20 mouse cellular contexts compared by ENCODE assay signal in genomic region chr6:34034096-34034495, GRCm38 (mm10). TPM values are rescaled to one million over a fixed set of nuclear protein-coding genes. Genes with fewer than 3 reads are reported as not detected.
DNase-seq lines count a peak whose midpoint lies in the region; ATAC-seq and TF ChIP-seq lines count a peak whose summit lies in the region.
"Had no signal": no experiment of that assay in that cellular context is flagged by ENCODE, and none has a peak within 500 bp of the region (broad histone marks: within the 10 kb centered on the region; RNA-seq: fewer than 3 reads in every experiment).

No protein-coding gene starts in this region.

- intact Hi-C loops in heart, adult 2 months (cut with DNase I), result no loop called here

- no peak for TF ChIP-seq EP300 in heart, adult 2 months (IDR thresholded peaks at IDR 0.05; ENCODE audit: insufficient read depth, low read depth, low read length)

- no peak overlapping the region; the same call in 1 of the 2 replicates for H3K9ac ChIP-seq in heart, embryonic 11.5 days (ENCODE audit: low read depth, low read length)
- no peak overlapping the region for H3K9ac ChIP-seq in heart, adult 2 months (ENCODE audit: low read depth, low read length)
- no peak overlapping the region for H3K9ac ChIP-seq in lung, embryonic 16.5 days (ENCODE audit: low read length)
- no peak overlapping the region for H3K9ac ChIP-seq in hindbrain, embryonic 12.5 days
- H3K9ac ChIP-seq: embryonic facial prominence, embryonic 13.5 days; liver, embryonic 14.5 days; neural tube, embryonic 13.5 days had no signal

- H3K4me3 ChIP-seq in heart, embryonic 11.5 days (ENCODE audit: low read depth, low read length), result no peak overlapping the region
- no peak overlapping the region for H3K4me3 ChIP-seq in heart, adult 2 months
- no peak overlapping the region for H3K4me3 ChIP-seq in lung, embryonic 16.5 days (ENCODE audit: low read length)
- H3K4me3 ChIP-seq in myocyte, result no peak overlapping the region
- H3K4me3 ChIP-seq in hindbrain, embryonic 12.5 days, result no peak overlapping the region
- H3K4me3 ChIP-seq: embryonic facial prominence, embryonic 13.5 days; forebrain, embryonic 10.5 days; hindbrain, embryonic 10.5 days; limb, embryonic 10.5 days; neural tube, embryonic 13.5 days had no signal

- no peak for TF ChIP-seq CTCF in heart, adult 2 months (IDR thresholded peaks at IDR 0.05)

- H3K4me1 ChIP-seq in heart, embryonic 11.5 days (ENCODE audit: control insufficient read depth, insufficient read depth, low read length), result peaks cover 7% of the 10 kb centered on the region; the same call in 1 of the 2 replicates
- H3K4me1 ChIP-seq in heart, adult 2 months (ENCODE audit: control insufficient read depth, insufficient read depth, low read length), result no peaks in the 10 kb centered on the region
- peaks cover 9% of the 10 kb centered on the region; the same call in 1 of the 2 replicates for H3K4me1 ChIP-seq in lung, embryonic 16.5 days (replicated peaks; ENCODE audit: control insufficient read depth, insufficient read depth, low read length)
- H3K4me1 ChIP-seq in hindbrain, embryonic 12.5 days, result peaks cover 6% of the 10 kb centered on the region

- no peak overlapping the region for H3K27ac ChIP-seq in heart, embryonic 11.5 days (ENCODE audit: low read depth, low read length)
- no peak overlapping the region for H3K27ac ChIP-seq in heart, adult 2 months
- H3K27ac ChIP-seq in lung, embryonic 16.5 days (ENCODE audit: low read length), result peak overlapping the region; percentile 36
- H3K27ac ChIP-seq in hindbrain, embryonic 12.5 days, result no peak overlapping the region
- H3K27ac ChIP-seq: embryonic facial prominence, embryonic 13.5 days; hindbrain, embryonic 10.5 days; liver, embryonic 14.5 days; macrophage; neural tube, embryonic 13.5 days had no signal

- 41% methylated on average over 3 of the region's 3 CpGs for WGBS in heart, embryonic 11.5 days (ENCODE audit: insufficient replicate concordance)
- WGBS in heart, adult 2 months, result 45% methylated on average over 3 of the region's 3 CpGs
- WGBS in lung, embryonic 16.5 days, result 41% methylated on average over 3 of the region's 3 CpGs
- WGBS in hindbrain, embryonic 12.5 days, result 64% methylated on average over 3 of the region's 3 CpGs

- H3K79me2 ChIP-seq in heart, adult 2 months (replicated peaks; ENCODE audit: control insufficient read depth, insufficient read depth, low read length), result no peaks in the 10 kb centered on the region
- no peaks in the 10 kb centered on the region for H3K79me2 ChIP-seq in myocyte (ENCODE audit: control insufficient read depth, insufficient read depth)

- peak overlapping the region; percentile 25; the same call in 1 of the 2 replicates for H3K4me2 ChIP-seq in heart, embryonic 11.5 days
- H3K4me2 ChIP-seq in lung, embryonic 16.5 days (ENCODE audit: low read depth, low read length), result no peak overlapping the region
- no peak overlapping the region for H3K4me2 ChIP-seq in myocyte (ENCODE audit: low read depth)
- H3K4me2 ChIP-seq in hindbrain, embryonic 12.5 days (replicated peaks), result no peak overlapping the region
- H3K4me2 ChIP-seq: neural tube, embryonic 13.5 days had no signal

- no peak for TF ChIP-seq POLR2A in heart, adult 2 months (IDR thresholded peaks at IDR 0.05; ENCODE audit: insufficient read depth, low read depth, low read length)
- TF ChIP-seq POLR2A in myocyte (IDR thresholded peaks at IDR 0.05; ENCODE audit: insufficient read length, low read depth), result no peak

- H3K9me3 ChIP-seq in heart, embryonic 11.5 days (replicated peaks; ENCODE audit: control insufficient read depth, low read length), result no peaks in the 10 kb centered on the region
- H3K9me3 ChIP-seq in lung, embryonic 16.5 days (ENCODE audit: control insufficient read depth, low read length), result no peaks in the 10 kb centered on the region
- H3K9me3 ChIP-seq in hindbrain, embryonic 12.5 days (replicated peaks), result no peaks in the 10 kb centered on the region
- H3K9me3 ChIP-seq: embryonic facial prominence, embryonic 13.5 days; forebrain, embryonic 10.5 days; hindbrain, embryonic 10.5 days; limb, embryonic 10.5 days; neural tube, embryonic 13.5 days had no signal

- ATAC-seq in heart, embryonic 11.5 days (replicated peaks; ENCODE audit: insufficient number of reproducible peaks, low FRiP score, low TSS enrichment), result no peak
- no peak for ATAC-seq in lung, embryonic 16.5 days (ENCODE audit: low read depth)
- no peak for ATAC-seq in hindbrain, embryonic 12.5 days (ENCODE audit: low FRiP score)

- H3K36me3 ChIP-seq in heart, embryonic 11.5 days (ENCODE audit: control insufficient read depth, insufficient read depth, low read length), result no peaks in the 10 kb centered on the region
- no peaks in the 10 kb centered on the region for H3K36me3 ChIP-seq in heart, adult 2 months (ENCODE audit: control insufficient read depth, insufficient read depth, low read length)
- H3K36me3 ChIP-seq in lung, embryonic 16.5 days (ENCODE audit: control insufficient read depth, insufficient read depth, low read length), result no peaks in the 10 kb centered on the region
- H3K36me3 ChIP-seq in myocyte (ENCODE audit: control insufficient read depth, insufficient read depth), result no peaks in the 10 kb centered on the region
- H3K36me3 ChIP-seq in hindbrain, embryonic 12.5 days, result no peaks in the 10 kb centered on the region
- H3K36me3 ChIP-seq: embryonic facial prominence, embryonic 13.5 days; forebrain, embryonic 10.5 days; hindbrain, embryonic 10.5 days; limb, embryonic 10.5 days; neural tube, embryonic 13.5 days had no signal

- H3ac ChIP-seq in myocyte (ENCODE audit: control insufficient read depth, insufficient read length), result no peak overlapping the region

- no peaks in the 10 kb centered on the region for H3K27me3 ChIP-seq in heart, embryonic 11.5 days (ENCODE audit: control insufficient read depth, insufficient read depth, low read length)
- no peaks in the 10 kb centered on the region for H3K27me3 ChIP-seq in heart, adult 2 months (ENCODE audit: control insufficient read depth, insufficient read depth, low read length)
- no peaks in the 10 kb centered on the region for H3K27me3 ChIP-seq in lung, embryonic 16.5 days (ENCODE audit: control insufficient read depth, insufficient read depth, low read depth, low read length)
- H3K27me3 ChIP-seq in myocyte (ENCODE audit: control insufficient read depth, insufficient read depth, insufficient read length), result no peaks in the 10 kb centered on the region
- peaks cover 5% of the 10 kb centered on the region; the same call in 1 of the 2 replicates for H3K27me3 ChIP-seq in hindbrain, embryonic 12.5 days
- H3K27me3 ChIP-seq: embryonic facial prominence, embryonic 13.5 days; neural tube, embryonic 13.5 days had no signal

- DNase-seq in heart, adult 2 months, result no peak
- DNase-seq in lung, postnatal 25 days (ENCODE audit: low spot score), result no peak
- DNase-seq in MN1 (ENCODE audit: low spot score), result peak; percentile 20
- no peak for DNase-seq in left cerebral cortex, adult 9 months (ENCODE audit: low spot score in 2 of 2)
- DNase-seq: adrenal gland, adult 2 months; cerebellum, postnatal 10 days; thymus, postnatal 36 days had no signal

TF ChIP-seq in myocyte, 11 proteins besides CTCF, POLR2A, EP300 and RAD21:
- TF ChIP-seq USF1 (IDR thresholded peaks at IDR 0.05; ENCODE audit: low read depth) (peak; percentile 8), TCF12 (IDR thresholded peaks at IDR 0.05; ENCODE audit: insufficient read depth, poor library complexity, severe bottlenecking) (no peak), TCF3 (IDR thresholded peaks at IDR 0.05; ENCODE audit: insufficient read length, low read depth) (no peak)

RNA-seq across cellular contexts. Expression of gene Lrguk, which starts 4.8 kb away (rescaled TPM):
- 0.65 and 0.97 TPM in 2 replicates for polyA plus RNA-seq in heart, embryonic 11.5 days (2014; fragmentation: Nextera tagmentation; extraction: Ambion mirVana)
- under 1 TPM; 0.09 to 0.10 TPM for total RNA-seq in heart, adult 2 months (2021)
- 0.18 TPM in 1 of 2 replicates, not detected in the other for polyA plus RNA-seq in heart, adult 2 months (2012; rRNA removed)
- polyA plus RNA-seq in lung, embryonic 16.5 days (2015; fragmentation: Nextera tagmentation; extraction: Ambion mirVana), result 2.8 and 3.3 TPM in 2 replicates
- polyA plus RNA-seq in myocyte (2012; fragmentation: generic; extraction: Trizol), result 0.11 TPM
- polyA plus RNA-seq in hindbrain, embryonic 12.5 days (2016; fragmentation: Nextera tagmentation; extraction: Ambion mirVana), result 0.96 and 1.4 TPM in 2 replicates
- total RNA-seq: gastrocnemius, adult 8-10 months; monocyte, adult 5-6 weeks had no signal
